Mouse (Mus musculus): ENCODE results near the gene Tmem131l.

GRCm38 (mm10) chr3:83869776-83870175 is 170.2 kb downstream of the Tmem131l start:
- TF ChIP-seq CTCF (IDR thresholded peaks at IDR 0.05) (no peak), EP300 (IDR thresholded peaks at IDR 0.05) (no peak)

Data from lung, postnatal 0 days (tissue).